Mouse (Mus musculus) C2C12 (cell line): Measurements from ENCODE around the gene Cse1l.

Source experiments
- CEBPB ChIP-seq: IDR thresholded peaks from one replicate; pipeline ENCODE4 v1.6.1; 2011; ENCODE audit warnings: low read depth, mild to moderate bottlenecking, control low read depth, moderate library complexity
- CTCF ChIP-seq: IDR thresholded peaks from one replicate; pipeline ENCODE4 v1.5.1; 2011; ENCODE audit not compliant: control insufficient read depth, insufficient read depth, insufficient read length
- MAX ChIP-seq: IDR thresholded peaks from one replicate; pipeline ENCODE4 v1.6.1; 2011; ENCODE audit warnings: mild to moderate bottlenecking, control low read depth
- MYOD1 ChIP-seq: IDR thresholded peaks from one replicate; pipeline ENCODE4 v1.6.1; 2011; ENCODE audit warnings: low read depth; ENCODE audit not compliant: control insufficient read depth, insufficient read length
- MYOG ChIP-seq: IDR thresholded peaks from one replicate; pipeline ENCODE4 v1.6.1; 2011; ENCODE audit not compliant: control insufficient read depth, insufficient read length; ENCODE audit errors: extremely low read depth
- USF1 ChIP-seq: IDR thresholded peaks from one replicate; pipeline ENCODE4 v1.6.1; 2011; ENCODE audit warnings: low read depth, mild to moderate bottlenecking, control low read depth, moderate library complexity

DNA sequence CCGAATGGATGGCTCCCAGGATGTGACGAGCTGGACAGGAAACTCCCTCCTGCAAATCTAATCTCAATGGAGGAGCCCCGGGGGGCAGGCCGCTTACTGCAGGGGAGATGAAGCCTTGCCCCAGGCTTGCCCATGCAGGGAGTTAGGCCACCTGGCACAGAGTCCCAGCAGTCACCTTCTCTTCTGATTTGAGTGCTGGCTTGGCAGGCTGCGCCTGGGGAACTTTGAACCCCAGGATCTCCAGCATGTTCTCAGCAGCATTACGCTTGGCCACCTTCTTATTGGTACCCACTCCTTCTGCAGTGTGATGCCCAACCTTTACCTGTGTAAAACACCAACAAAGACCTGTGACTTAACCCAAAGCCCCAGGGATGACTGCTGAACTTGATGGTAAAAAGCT, 46.3 kb downstream of the Cse1l start:
- TF ChIP-seq CTCF (no peak), MAX (no peak), USF1 (no peak), MYOG (no peak), MYOD1 (no peak), CEBPB (no peak)
